Mouse (Mus musculus) limb, embryonic 10.5 days (tissue): ENCODE data around the gene Acot7. TPM values are rescaled to one million over a fixed set of nuclear protein-coding genes. Genes with fewer than 3 reads are reported as not detected.

Experiments used
- DNase-seq: peaks from one replicate; pipeline ENCODE4 v3.0.0-alpha.2; 2017; ENCODE audit warnings: low spot score
- H3K27ac ChIP-seq: fragments of 300-500 bp; sonication (generic); 2 replicates; pipeline ENCODE4 v1.5.1; 2016; ENCODE audit warnings: mild to moderate bottlenecking
- H3K27me3 ChIP-seq: fragments of 300-500 bp; sonication (generic); 2 replicates; pipeline ENCODE4 v1.6.1; 2016; ENCODE audit warnings: low read depth, mild to moderate bottlenecking; ENCODE audit not compliant: poor library complexity, severe bottlenecking
- H3K36me3 ChIP-seq: fragments of 300-500 bp; sonication (generic); 2 replicates; pipeline ENCODE4 v1.6.1; 2016; ENCODE audit warnings: mild to moderate bottlenecking, moderate library complexity
- H3K4me1 ChIP-seq: fragments of 300-500 bp; sonication (generic); 2 replicates; pipeline ENCODE4 v1.6.1; 2016
- H3K4me3 ChIP-seq: fragments of 300-500 bp; sonication (generic); 2 replicates; pipeline ENCODE4 v1.5.1; 2016; ENCODE audit warnings: mild to moderate bottlenecking, moderate library complexity
- H3K9me3 ChIP-seq: fragments of 300-500 bp; sonication (generic); replicated peaks from 2 replicates; pipeline ENCODE4 v1.6.1; 2016; ENCODE audit warnings: mild to moderate bottlenecking
- WGBS: fragments of 180-500 bp; shearing (Covaris S2); methylation state at CpG from one replicate; pipeline ENCODE4 v1.1.7; 2016; 5-methylcytosine and 5-hydroxymethylcytosine counted together
- polyA plus RNA-seq: library from polyadenylated mRNA; unstranded; fragments of >200 nt; fragmentation: Nextera tagmentation; extraction: Ambion mirVana; gene quantifications from 2 replicates; pipeline ENCODE4 v1.2.1, GENCODE M21; 2016

The Acot7 gene
- polyA plus RNA-seq, 1 experiment from 2014 or later = 34.8 TPM

DNA sequence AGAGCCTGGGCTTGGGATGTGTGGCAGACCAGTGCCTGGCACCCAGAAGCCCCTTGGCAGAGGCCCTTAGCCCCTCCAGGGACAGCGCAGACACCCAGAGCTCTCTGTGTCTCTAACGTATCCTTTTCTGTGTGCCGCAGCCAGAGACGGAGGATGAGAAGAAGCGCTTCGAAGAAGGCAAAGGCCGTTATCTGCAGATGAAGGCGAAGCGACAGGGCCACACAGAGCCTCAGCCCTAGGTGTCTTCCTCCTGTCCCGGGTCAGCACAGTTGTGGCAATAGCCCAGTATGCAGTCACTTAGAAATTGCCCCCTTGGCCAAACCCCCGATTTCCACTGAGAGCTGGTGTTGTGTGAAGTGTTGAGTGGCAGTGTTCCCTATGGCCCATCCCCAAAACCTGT, 93.4 kb downstream of the Acot7 start:
- WGBS = 92% methylated on average over 11 of the region's 11 CpGs
- Histone ChIP-seq H3K36me3 (no peaks in the 10 kb centered on the region), H3K27me3 (peaks cover 52% of the 10 kb centered on the region), H3K27ac (no peak overlapping the region), H3K4me1 (peaks cover 51% of the 10 kb centered on the region), H3K4me3 (no peak overlapping the region), H3K9me3 (no peaks in the 10 kb centered on the region)
- DNase-seq = no peak

DNA sequence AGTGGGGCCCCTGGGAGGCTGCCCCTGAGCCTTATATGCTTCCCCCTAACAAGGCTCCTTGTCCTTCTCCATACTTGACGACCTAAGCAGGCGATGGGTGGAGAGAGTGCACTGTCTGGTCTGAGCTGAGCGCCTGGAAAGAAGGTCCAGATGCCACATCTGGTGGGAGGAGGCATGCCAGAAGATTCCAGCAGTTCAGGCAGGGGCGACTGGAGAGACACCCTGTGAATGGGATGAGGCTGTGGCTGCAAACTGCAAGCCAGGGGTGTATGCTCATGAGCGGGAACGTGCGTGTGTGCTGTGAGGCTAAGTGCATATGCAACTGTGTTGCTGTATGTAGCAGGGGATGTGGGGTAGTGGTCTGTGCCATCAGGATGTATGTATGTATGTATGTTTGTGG, 94.1 kb downstream of the Acot7 start:
- Histone ChIP-seq H3K9me3 (no peaks in the 10 kb centered on the region), H3K27ac (peak overlapping the region; percentile 82; the same call in 1 of the 2 replicates), H3K27me3 (peaks cover 59% of the 10 kb centered on the region), H3K4me1 (peaks cover 55% of the 10 kb centered on the region), H3K36me3 (no peaks in the 10 kb centered on the region), H3K4me3 (no peak overlapping the region)
- 70% methylated on average over 7 of the region's 7 CpGs for WGBS
- DNase-seq = no peak

DNA sequence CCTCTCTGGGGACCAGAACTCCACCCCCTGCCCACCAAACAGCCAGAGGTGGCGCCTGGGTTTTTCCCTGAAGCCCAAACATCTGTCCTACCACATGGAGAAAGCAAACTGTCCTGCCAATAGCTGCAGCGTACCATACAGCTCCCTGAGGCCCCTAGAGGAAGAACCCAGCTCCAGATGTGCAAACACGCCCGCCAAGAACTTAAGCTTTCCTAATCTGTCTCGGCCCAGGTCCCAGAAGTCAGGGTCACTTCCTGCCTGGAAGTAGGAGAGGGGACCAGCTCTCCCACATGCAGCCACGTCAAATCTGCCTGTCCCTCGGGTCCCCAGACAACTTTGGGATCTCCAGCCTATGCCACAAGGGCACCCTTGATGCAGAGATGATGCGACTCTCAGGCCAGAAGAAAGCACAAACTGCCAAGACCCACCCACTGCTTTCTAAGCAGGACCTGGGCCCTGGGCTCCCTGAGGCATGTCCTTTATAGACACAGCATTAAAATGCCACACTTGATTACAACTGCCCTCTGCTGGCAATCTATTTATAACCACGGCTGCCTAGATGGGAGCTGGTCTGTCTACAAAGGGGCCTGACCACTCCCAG, 94.6 kb downstream of the Acot7 start:
- peaks cover 55% of the 10 kb centered on the region for H3K4me1 ChIP-seq

DNA sequence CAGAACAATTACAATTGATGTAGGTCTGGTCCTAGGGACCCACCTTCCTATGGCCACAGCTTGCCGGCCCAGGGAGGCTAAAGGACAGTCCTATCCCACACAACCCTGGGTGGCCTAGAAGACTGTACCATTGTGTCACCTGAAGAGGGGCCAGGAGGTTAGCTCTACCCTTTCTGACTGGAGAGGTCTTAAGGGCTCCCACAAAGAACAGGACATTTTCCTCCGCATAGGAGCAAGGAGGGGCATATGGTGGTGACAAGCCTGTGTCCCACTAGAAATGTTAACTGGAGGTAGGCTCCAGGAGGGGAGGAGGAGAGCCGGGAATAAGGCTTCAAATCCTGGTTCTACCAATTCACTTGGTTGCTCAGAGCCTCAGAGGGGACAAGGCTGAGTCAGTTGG, 95.3 kb downstream of the Acot7 start:
- H3K4me3 ChIP-seq = peak overlapping the region; percentile 71
- peaks cover 55% of the 10 kb centered on the region for H3K4me1 ChIP-seq

More for the DNA sequence above, 94.6 kb downstream of the Acot7 start:
- Histone ChIP-seq H3K27ac (peak overlapping the region; percentile 82; the same call in 1 of the 2 replicates), H3K9me3 (no peaks in the 10 kb centered on the region), H3K4me3 (0 out of 2 replicates have a peak overlapping the region, but pooled peaks have one; percentile 71), H3K36me3 (no peaks in the 10 kb centered on the region), H3K27me3 (peaks cover 64% of the 10 kb centered on the region)
- DNase-seq = no peak
- 30% methylated on average over 9 of the region's 9 CpGs for WGBS

DNA sequence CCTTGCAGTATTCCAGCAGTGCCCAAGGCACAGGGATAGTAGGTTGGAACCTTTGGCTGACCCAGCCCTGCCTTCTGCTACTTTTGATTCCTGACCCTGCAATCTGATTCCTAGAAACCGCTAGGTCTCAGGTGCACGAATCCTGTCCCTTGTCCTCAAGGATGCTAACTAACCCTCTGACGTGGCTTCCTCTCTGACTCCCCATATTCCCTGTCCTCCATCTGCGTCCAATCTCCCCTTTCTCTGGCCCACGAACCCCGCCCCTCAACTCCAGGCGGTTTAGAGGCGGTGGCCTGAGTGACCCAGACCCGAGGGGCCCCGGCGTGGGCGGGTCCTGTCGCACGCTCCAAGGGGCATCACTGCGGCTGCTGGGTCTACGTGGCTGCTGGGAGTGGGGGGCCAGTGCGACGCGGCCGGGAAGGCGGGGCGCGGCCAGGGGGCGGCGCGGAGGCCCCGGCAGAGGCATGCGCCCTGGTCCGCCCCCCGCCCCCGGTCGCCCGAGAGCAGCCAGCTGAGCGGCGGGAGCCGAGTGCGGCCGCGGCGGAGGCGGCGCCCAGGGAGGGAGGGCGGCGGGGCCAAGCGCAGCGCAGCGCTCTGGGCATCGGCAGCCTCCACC, 95.8 kb downstream of the Acot7 start, which contains the start of gene Gpr153:
TSS of gene Gpr153 (plus strand) at position 612 of the 616 bp plus-strand sequence.
- H3K27ac ChIP-seq = peak within 1 kb of the TSS; percentile 82
- WGBS = under 1% methylated on average over 48 of the region's 48 CpGs
- no peaks in the 10 kb centered on the region for H3K9me3 ChIP-seq
- peak within 1 kb of the TSS; percentile 71 for H3K4me3 ChIP-seq
- peak; percentile 66 for DNase-seq
- H3K4me1 ChIP-seq = peaks cover 55% of the 10 kb centered on the region
- H3K27me3 ChIP-seq = peaks cover 65% of the 10 kb centered on the region
- no peaks in the 10 kb centered on the region for H3K36me3 ChIP-seq

More for the DNA sequence above, 95.3 kb downstream of the Acot7 start:
- peaks cover 64% of the 10 kb centered on the region for H3K27me3 ChIP-seq
- no peaks in the 10 kb centered on the region for H3K9me3 ChIP-seq
- 34% methylated on average over 3 of the region's 3 CpGs for WGBS
- no peaks in the 10 kb centered on the region for H3K36me3 ChIP-seq
- DNase-seq = no peak
- peak overlapping the region; percentile 82 for H3K27ac ChIP-seq

DNA sequence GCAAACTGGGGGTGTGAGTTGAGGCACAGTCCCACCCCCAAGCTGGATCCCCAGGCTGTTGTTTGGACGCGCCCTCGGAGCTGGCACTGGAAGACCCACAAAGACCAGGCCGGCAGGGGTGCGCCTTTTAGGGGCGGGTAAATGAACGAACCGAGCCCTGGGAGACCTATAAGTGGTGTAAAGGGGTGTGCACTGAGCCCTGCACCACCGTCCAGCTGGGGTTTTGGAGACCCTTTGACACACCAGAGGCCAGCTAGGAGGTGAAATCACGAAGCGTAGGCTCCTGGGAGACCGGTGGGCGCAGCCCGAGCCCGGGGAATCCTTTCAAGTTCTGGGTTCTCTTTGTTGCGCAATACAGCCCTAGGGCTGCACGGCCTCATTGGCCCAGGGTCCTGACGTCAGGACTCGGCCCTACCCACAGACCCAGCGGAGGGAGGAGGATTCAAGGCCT, 96.8 kb downstream of the Acot7 start:
- Histone ChIP-seq H3K9me3 (no peaks in the 10 kb centered on the region), H3K4me1 (peaks cover 53% of the 10 kb centered on the region), H3K36me3 (no peaks in the 10 kb centered on the region), H3K4me3 (peak overlapping the region; percentile 71), H3K27me3 (peaks cover 73% of the 10 kb centered on the region), H3K27ac (peak overlapping the region; percentile 82)
- no peak for DNase-seq
- WGBS = 2% methylated on average over 20 of the region's 20 CpGs

DNA sequence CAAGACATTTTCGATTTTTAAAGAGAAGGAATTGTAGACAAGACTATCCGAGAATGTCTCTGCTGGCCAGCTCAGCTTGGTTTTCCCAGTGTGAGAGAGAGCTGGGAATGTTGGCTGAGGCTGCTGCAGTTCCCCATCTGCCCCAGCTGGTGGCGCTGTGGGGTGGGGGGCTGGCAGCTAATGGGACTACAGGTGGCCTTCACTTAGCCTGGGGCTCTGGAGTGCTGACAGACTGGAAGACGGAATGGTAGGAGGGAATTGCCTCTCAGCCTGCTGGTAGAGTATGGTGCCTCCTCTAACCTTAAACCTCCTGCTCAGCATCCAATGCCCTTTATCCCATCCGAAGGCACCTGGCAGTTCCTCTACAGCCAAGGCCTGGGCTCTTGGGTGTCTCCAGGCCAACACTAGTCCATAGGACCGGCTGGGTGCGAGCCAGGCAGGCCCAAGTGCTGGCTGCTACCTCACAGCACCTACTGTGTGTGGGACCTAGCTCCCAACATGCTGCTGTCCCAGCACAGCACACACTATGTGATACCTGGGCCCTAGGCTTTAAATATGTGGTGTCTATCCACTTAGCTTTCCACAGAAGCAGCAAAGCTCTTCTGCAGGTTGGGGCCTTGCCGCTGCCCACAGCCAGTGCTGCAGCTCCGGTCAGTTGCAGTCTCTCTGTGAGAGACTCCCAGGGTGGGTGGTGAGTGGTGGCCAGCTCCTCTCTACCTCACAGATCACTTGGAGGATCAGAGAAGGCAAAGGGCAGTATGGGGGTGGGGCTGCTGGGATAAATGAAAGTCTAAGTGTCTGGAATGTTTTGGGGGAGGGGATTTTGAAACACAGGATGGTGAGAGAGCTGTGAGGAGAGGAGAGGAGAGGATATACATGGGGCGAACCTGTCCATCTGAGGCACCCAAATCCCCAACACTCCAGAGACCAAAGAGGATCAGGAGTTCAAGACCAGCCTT, 98.7 kb downstream of the Acot7 start:
- no peak overlapping the region for H3K4me3 ChIP-seq
- DNase-seq = no peak
- no peaks in the 10 kb centered on the region for H3K9me3 ChIP-seq
- peaks cover 45% of the 10 kb centered on the region for H3K4me1 ChIP-seq
- no peaks in the 10 kb centered on the region for H3K36me3 ChIP-seq
- H3K27me3 ChIP-seq = peaks cover 82% of the 10 kb centered on the region
- no peak overlapping the region for H3K27ac ChIP-seq
- WGBS = 51% methylated on average over 10 of the region's 10 CpGs

DNA sequence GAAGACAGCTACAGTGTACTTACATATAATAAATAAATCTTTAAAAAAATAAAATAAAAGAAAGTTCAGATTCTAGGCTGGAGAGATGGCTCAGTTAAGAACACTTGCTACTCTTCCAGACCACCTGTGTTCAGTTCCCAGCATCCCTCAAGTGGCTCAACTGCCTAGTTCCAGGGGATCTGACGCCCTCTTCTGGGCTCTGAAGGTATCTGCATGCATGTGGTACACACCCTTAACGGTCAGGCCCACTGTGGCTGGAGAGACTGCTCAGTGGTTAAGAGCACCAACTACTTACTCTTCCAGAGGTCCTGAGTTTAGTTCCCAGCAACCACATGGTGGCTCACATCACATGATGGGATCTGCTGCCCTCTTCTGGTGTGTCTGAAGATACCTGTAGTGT, 100.0 kb downstream of the Acot7 start:
- DNase-seq = no peak
- H3K27ac ChIP-seq = no peak overlapping the region
- WGBS = 80% methylated on average over 2 of the region's 2 CpGs
- peaks cover 88% of the 10 kb centered on the region for H3K27me3 ChIP-seq
- no peak overlapping the region for H3K4me3 ChIP-seq
- peaks cover 36% of the 10 kb centered on the region for H3K4me1 ChIP-seq
- no peaks in the 10 kb centered on the region for H3K36me3 ChIP-seq
- H3K9me3 ChIP-seq = no peaks in the 10 kb centered on the region

DNA sequence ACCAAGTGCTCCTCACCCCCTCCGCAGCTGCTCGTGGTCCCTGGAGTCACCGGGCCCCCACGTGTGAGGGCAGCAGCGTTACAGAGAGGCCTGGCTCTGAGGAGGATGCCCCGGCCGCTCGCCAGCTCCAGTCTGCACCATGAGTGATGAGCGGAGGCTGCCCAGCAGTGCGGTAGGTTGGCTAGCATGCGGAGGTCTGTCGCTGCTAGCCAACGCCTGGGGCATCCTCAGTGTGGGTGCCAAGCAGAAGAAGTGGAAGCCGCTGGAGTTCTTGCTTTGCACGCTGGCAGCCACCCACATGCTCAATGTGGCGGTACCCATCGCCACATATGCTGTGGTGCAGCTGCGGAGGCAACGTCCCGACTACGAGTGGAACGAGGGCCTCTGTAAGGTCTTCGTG, 101.1 kb downstream of the Acot7 start:
- no peak for DNase-seq
- peaks cover 89% of the 10 kb centered on the region for H3K27me3 ChIP-seq
- 89% methylated on average over 23 of the region's 23 CpGs for WGBS

DNA sequence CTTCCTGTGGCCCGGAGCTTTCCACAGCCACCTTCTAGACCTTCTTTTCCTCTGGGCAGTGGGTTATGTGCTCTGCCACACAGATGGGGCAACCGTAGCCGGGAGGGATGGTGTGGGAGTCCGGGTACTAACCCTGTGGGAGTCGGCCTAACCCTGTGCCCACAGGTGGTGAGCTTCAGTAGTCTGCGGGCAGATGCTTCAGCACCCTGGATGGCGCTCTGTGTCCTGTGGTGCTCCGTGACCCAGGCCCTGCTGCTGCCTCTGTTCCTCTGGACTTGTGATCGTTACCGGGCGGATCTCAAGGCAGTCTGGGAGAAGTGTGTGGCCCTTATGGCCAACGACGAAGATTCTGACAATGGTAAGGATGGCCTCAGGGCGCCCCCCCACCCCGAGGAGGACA, 103.7 kb downstream of the Acot7 start:
- no peak overlapping the region for H3K27ac ChIP-seq
- no peak overlapping the region for H3K4me3 ChIP-seq
- DNase-seq = no peak
- no peaks in the 10 kb centered on the region for H3K36me3 ChIP-seq
- 48% methylated on average over 15 of the region's 15 CpGs for WGBS
- no peaks in the 10 kb centered on the region for H3K9me3 ChIP-seq
- H3K4me1 ChIP-seq = peaks cover 22% of the 10 kb centered on the region
- peaks cover 89% of the 10 kb centered on the region for H3K27me3 ChIP-seq

More for the DNA sequence above, 101.1 kb downstream of the Acot7 start:
- Histone ChIP-seq H3K27ac (no peak overlapping the region), H3K4me3 (no peak overlapping the region), H3K36me3 (no peaks in the 10 kb centered on the region), H3K9me3 (no peaks in the 10 kb centered on the region), H3K4me1 (peaks cover 34% of the 10 kb centered on the region)

DNA sequence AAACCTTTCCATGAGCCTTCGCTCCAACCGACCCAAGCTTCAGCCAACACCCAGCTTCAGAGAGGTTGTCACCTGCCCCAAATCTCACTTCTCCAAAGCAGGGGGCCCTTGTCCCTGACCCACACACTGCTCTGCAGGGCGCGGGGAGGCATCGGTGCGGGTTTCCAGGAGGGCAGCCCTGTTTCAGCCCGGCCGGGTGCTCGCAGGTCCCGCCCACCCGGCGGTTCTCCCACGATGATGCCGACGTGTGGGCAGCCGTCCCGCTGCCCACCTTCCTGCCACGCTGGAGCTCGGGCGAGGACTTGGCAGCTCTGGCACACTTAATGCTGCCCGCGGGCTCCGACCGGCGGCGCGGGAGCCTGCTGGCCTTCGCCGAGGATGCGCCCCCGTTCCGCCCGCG, 104.8 kb downstream of the Acot7 start:
- H3K4me3 ChIP-seq = peak overlapping the region; percentile 44
- H3K4me1 ChIP-seq = peaks cover 23% of the 10 kb centered on the region
- WGBS = 23% methylated on average over 34 of the region's 34 CpGs
- H3K9me3 ChIP-seq = no peaks in the 10 kb centered on the region
- H3K27me3 ChIP-seq = peaks cover 91% of the 10 kb centered on the region
- DNase-seq = no peak
- no peaks in the 10 kb centered on the region for H3K36me3 ChIP-seq
- H3K27ac ChIP-seq = no peak overlapping the region; the same call in 1 of the 2 replicates

DNA sequence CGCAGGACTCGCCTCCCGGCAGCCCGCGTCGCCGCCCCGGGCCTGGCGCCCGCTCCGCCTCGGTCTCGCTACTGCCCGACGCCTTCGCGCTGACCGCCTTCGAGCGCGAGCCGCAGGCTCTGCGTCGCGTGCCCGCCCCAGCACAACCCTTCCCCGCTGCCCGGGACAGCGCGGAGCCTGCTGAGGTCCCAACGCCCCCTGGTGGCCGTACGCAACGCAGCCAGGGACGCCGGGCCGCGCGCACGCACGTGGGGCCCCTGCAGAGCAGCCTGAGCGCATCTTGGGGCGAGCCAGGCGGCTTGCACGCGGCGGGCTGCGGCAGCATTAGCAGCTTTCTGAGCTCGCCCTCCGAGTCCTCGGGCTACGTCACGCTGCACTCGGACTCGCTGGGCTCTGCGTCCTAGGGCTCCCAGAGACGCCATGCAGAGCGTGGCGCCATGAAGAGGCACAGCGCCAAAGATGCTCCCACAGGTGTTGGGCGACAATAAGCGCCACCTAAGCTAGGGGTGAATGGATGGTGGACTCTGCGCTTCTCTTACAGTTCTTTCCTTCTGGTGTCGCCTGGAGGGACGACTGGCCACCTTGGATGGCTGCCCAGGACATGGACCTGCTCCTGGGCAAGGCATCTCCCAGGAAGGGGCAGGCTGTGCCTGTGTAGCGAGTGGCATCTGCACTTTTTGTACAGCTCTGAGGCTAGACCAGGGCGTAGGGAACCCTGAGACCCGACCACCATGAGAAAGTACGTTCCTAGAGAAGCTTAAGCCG, 105.4 kb downstream of the Acot7 start:
- DNase-seq = peak; percentile 94
- H3K4me1 ChIP-seq = peaks cover 23% of the 10 kb centered on the region
- no peaks in the 10 kb centered on the region for H3K36me3 ChIP-seq
- no peaks in the 10 kb centered on the region for H3K9me3 ChIP-seq
- H3K27me3 ChIP-seq = peaks cover 97% of the 10 kb centered on the region
- 4% methylated on average over 70 of the region's 70 CpGs for WGBS
- no peak overlapping the region; the same call in 1 of the 2 replicates for H3K27ac ChIP-seq
- peak overlapping the region; percentile 44 for H3K4me3 ChIP-seq
